Mouse (Mus musculus) spleen, adult 2 months (tissue): ENCODE data around the gene Nr2e3.

Experiments
- CTCF ChIP-seq: fragments of 200-500 bp; IDR thresholded peaks from 2 replicates; pipeline ENCODE4 v1.5.1; 2011; ENCODE audit warnings: mild to moderate bottlenecking, inconsistent platforms; ENCODE audit not compliant: insufficient read depth, insufficient read length, insufficient replicate concordance; ENCODE audit errors: extremely low read depth
- POLR2A ChIP-seq: fragments of 200-500 bp; IDR thresholded peaks from 2 replicates; pipeline ENCODE4 v1.6.1; 2011; ENCODE audit warnings: low read depth, low read length, inconsistent platforms

GRCm38 (mm10) chr9:59930248-59930647 is 30.2 kb downstream of the Nr2e3 start:
- TF ChIP-seq POLR2A (no peak), CTCF (no peak)
